Mouse (Mus musculus) heart, postnatal 0 days (tissue): Measurements from ENCODE around the gene Ric8b. TPM values are rescaled to one million over a fixed set of nuclear protein-coding genes. Genes with fewer than 3 reads are reported as not detected.

Source experiments
- ATAC-seq: fragments of 200-750 bp; cut with Nextera tagmentation; 2 replicates; pipeline ENCODE4 v1.8.0; 2017; ENCODE audit warnings: low read depth, moderate number of reproducible peaks, moderate library complexity; ENCODE audit not compliant: insufficient read depth
- DNase-seq: peaks from one replicate; pipeline ENCODE4 v3.0.0-alpha.2; 2016; ENCODE audit warnings: low spot score
- H3K27ac ChIP-seq: fragments of 300-500 bp; sonication (generic); 2 replicates; pipeline ENCODE4 v1.5.1; 2014; ENCODE audit warnings: low read depth, mild to moderate bottlenecking
- H3K27me3 ChIP-seq: fragments of 300-500 bp; sonication (generic); 2 replicates; pipeline ENCODE4 v1.6.1; 2014; ENCODE audit warnings: low read length, mixed read lengths; ENCODE audit not compliant: control insufficient read depth, insufficient read depth
- H3K36me3 ChIP-seq: fragments of 300-500 bp; sonication (generic); replicated peaks from 2 replicates; pipeline ENCODE4 v1.6.1; 2014; ENCODE audit warnings: low read length, mixed read lengths; ENCODE audit not compliant: control insufficient read depth, insufficient read depth
- H3K4me1 ChIP-seq: fragments of 300-500 bp; sonication (generic); 2 replicates; pipeline ENCODE4 v1.6.1; 2014; ENCODE audit warnings: antibody characterized with exemption; ENCODE audit not compliant: control insufficient read depth, insufficient read depth
- H3K4me2 ChIP-seq: fragments of 300-500 bp; sonication (generic); 2 replicates; pipeline ENCODE4 v1.6.1; 2014; ENCODE audit warnings: low read depth, mild to moderate bottlenecking, low read length, moderate library complexity
- H3K4me3 ChIP-seq: fragments of 300-500 bp; sonication (generic); 2 replicates; pipeline ENCODE4 v1.5.1; 2014; ENCODE audit warnings: low read depth, low read length
- H3K9ac ChIP-seq: fragments of 300-500 bp; sonication (generic); replicated peaks from 2 replicates; pipeline ENCODE4 v1.6.1; 2014; ENCODE audit warnings: low read depth, low read length, mixed read lengths
- H3K9me3 ChIP-seq: fragments of 300-500 bp; sonication (generic); replicated peaks from 2 replicates; pipeline ENCODE4 v1.6.1; 2016; ENCODE audit warnings: low read length; ENCODE audit not compliant: control insufficient read depth
- CTCF ChIP-seq: IDR thresholded peaks from 2 replicates; pipeline ENCODE4 v1.5.1; 2016; ENCODE audit warnings: antibody characterized with exemption, control low read depth, low read depth
- EP300 ChIP-seq: IDR thresholded peaks from 2 replicates; pipeline ENCODE4 v1.6.1; 2016; ENCODE audit warnings: antibody characterized with exemption, low read depth
- WGBS: fragments of 180-500 bp; shearing (Covaris S2); extraction: QIAGEN DNeasy Blood & Tissue Kit; methylation state at CpG from one replicate; pipeline ENCODE4 v1.1.7; 2014; 5-methylcytosine and 5-hydroxymethylcytosine counted together
- polyA plus RNA-seq: library from polyadenylated mRNA; unstranded; fragments of >200 nt; fragmentation: Nextera tagmentation; extraction: Ambion mirVana; gene quantifications from 2 replicates; pipeline ENCODE4 v1.2.1, GENCODE M21; 2015
- total RNA-seq: library from RNA; depleted of rRNA; stranded (reverse); fragments of >200 nt; gene quantifications from 2 replicates; pipeline ENCODE4 v1.2.3, GENCODE M21; 2014; ENCODE audit warnings: low replicate concordance

Gene Ric8b
- total and polyA plus RNA-seq, 2 experiments from 2014 or later, result 10.5 to 22.7 TPM

DNA sequence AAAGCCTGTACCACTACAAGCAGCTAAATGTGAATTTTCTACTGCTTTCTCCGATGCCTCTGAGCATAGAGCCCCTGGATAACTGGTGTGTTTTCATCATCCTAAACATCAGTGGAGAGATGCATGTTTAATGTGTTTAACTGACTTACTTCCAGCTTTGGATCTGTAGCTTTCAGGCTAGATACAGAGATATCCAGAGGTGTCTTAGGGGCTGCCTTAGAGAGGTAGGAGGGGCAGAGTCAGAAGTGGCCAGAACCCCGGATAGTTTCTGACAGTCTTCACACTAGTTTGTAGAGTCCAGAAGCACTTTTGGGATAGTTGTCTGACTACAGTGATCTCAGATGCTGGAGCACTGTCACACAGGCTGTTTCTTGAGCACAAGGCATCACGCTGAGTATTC is 77.6 kb downstream of the Ric8b start:
- ATAC-seq, result no peak
- DNase-seq, result no peak
- no peaks in the 10 kb centered on the region for H3K9me3 ChIP-seq
- no peaks in the 10 kb centered on the region for H3K27me3 ChIP-seq
- H3K27ac ChIP-seq, result no peak overlapping the region
- WGBS, result 83% methylated on average over 3 of the region's 3 CpGs
- TF ChIP-seq EP300 (no peak), CTCF (no peak)
- H3K36me3 ChIP-seq, result peaks cover 16% of the 10 kb centered on the region
- no peaks in the 10 kb centered on the region for H3K4me1 ChIP-seq
- H3K4me2 ChIP-seq, result no peak overlapping the region
- no peak overlapping the region for H3K9ac ChIP-seq
- H3K4me3 ChIP-seq, result no peak overlapping the region

DNA sequence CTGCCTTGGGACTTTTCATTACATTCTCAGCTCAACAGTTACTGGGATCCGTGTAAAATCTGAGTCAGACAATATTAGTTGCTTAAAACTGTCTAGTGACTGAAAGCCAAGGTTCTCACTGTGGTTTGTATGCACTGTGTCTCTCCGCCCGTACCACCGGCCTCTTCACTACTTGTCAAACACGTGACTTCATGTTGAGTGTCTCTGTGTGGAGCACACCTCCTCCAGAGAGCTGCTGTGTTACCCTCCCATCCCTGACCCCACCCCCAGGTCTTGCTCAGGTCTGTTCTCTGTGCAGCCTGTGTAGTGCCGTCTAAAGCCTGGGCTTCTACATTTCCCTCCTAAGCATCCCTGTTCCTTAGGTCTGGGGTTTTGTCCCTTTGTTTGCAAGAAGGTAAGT is 79.0 kb downstream of the Ric8b start:
- Histone ChIP-seq H3K4me1 (no peaks in the 10 kb centered on the region), H3K4me2 (no peak overlapping the region), H3K36me3 (peaks cover 14% of the 10 kb centered on the region), H3K4me3 (no peak overlapping the region), H3K27ac (no peak overlapping the region), H3K9ac (no peak overlapping the region), H3K27me3 (no peaks in the 10 kb centered on the region), H3K9me3 (no peaks in the 10 kb centered on the region)
- 72% methylated on average over 6 of the region's 6 CpGs for WGBS
- DNase-seq (no peak), ATAC-seq (no peak)
- TF ChIP-seq CTCF, result no peak
- no peak for TF ChIP-seq EP300

DNA sequence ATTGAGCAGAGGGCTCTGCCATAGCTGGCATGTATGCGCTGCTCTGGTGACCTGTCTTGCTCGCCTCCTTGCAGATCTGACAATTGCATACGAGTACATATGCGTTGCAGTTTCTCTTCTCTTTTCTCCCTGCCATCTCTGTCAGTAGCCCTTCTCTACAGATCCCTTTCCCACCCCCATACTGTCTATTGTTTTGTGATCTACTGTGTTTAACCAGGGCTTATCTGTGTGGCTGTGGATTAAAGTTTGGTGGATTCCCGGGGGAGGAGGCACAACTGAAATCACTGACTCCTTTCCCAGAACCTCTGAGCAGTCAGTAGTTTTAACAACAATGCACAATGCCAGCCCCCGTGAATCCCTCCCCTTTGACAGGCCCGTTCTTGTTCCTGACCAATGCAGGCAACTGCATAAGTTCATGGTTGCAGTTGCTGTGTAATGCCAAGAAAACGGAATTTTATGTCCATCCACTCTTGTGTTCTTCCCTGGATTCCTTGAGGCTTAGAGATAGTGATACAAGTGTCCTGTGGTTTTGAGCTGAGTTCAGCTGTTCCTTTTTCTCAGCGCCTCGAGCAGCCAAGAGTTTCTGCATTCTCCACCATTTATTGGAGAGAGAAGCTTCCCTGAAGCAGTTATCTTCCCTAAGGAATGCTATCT is 80.3 kb downstream of the Ric8b start:
- 43% methylated on average over 10 of the region's 10 CpGs for WGBS
- DNase-seq, result no peak
- no peak for TF ChIP-seq CTCF
- TF ChIP-seq EP300, result no peak
- Histone ChIP-seq H3K27ac (no peak overlapping the region), H3K4me3 (no peak overlapping the region), H3K9ac (no peak overlapping the region), H3K9me3 (no peaks in the 10 kb centered on the region), H3K4me1 (no peaks in the 10 kb centered on the region), H3K36me3 (peaks cover 7% of the 10 kb centered on the region), H3K27me3 (no peaks in the 10 kb centered on the region), H3K4me2 (no peak overlapping the region)
- ATAC-seq, result no peak; the same call in 1 of the 2 replicates

DNA sequence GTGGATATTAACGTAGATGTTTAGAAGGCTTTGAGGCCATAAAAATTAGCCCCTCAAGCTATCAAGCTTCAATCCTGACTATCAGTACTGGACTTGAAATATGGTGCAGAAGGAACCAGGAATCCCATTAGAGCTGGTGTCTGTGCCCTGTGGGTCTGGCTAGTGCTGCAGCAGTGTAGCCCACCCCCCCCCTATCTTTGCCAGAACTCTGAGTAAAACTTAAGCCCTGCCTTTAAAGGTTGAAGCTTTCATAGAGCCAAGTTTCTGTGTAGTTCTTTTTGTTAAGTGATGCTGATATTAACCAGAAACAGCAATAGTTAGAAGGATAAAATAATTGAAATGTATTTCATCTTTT is 80.8 kb downstream of the Ric8b start:
- TF ChIP-seq EP300 (no peak), CTCF (no peak)
- H3K4me1 ChIP-seq, result no peaks in the 10 kb centered on the region
- no peak overlapping the region for H3K9ac ChIP-seq
- no peaks in the 10 kb centered on the region for H3K9me3 ChIP-seq
- no peak overlapping the region for H3K4me2 ChIP-seq
- H3K27me3 ChIP-seq, result no peaks in the 10 kb centered on the region
- no peak overlapping the region for H3K4me3 ChIP-seq
- peaks cover 3% of the 10 kb centered on the region for H3K36me3 ChIP-seq
- H3K27ac ChIP-seq, result no peak overlapping the region
- DNase-seq (no peak), ATAC-seq (no peak)
- 52% methylated on average over 1 of the region's 1 CpGs for WGBS

DNA sequence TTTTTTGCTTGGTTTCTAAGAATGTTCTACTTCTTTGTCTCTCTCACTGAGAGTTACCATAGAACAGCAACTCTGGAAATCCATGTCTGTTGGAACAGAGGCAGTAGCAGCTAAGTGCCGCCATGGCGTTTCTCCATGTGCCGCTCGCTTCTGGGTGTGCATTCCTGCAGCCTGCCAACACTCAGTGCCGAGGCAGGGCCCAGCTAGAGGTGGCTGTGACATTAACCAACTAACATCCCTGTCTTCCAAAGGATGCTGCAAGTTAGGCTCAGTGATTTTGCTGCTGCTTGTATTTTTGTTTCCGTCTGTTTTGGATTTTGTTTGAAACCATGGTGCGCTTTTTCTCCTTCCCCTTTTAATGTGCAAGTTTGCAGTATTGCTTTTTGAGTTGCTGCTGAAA is 84.5 kb downstream of the Ric8b start:
- peak overlapping the region; percentile 44 for H3K27ac ChIP-seq
- H3K4me2 ChIP-seq, result no peak overlapping the region
- DNase-seq (peak; percentile 71), ATAC-seq (peak; percentile 86)
- H3K9me3 ChIP-seq, result no peaks in the 10 kb centered on the region
- peaks cover 9% of the 10 kb centered on the region; the same call in 1 of the 2 replicates for H3K36me3 ChIP-seq
- H3K4me3 ChIP-seq, result no peak overlapping the region
- 38% methylated on average over 7 of the region's 7 CpGs for whole genome bisulfite sequencing
- H3K9ac ChIP-seq, result no peak overlapping the region
- H3K4me1 ChIP-seq, result peaks cover 11% of the 10 kb centered on the region
- no peaks in the 10 kb centered on the region for H3K27me3 ChIP-seq
- TF ChIP-seq CTCF (no peak), EP300 (no peak)
